Mouse (Mus musculus): ENCODE results near the gene Lefty2.
"Not testable (repeated sequence)": the region's sequence is repeated elsewhere in the genome, so short reads cannot be mapped to it uniquely, and the experiment has no call there.

DNA sequence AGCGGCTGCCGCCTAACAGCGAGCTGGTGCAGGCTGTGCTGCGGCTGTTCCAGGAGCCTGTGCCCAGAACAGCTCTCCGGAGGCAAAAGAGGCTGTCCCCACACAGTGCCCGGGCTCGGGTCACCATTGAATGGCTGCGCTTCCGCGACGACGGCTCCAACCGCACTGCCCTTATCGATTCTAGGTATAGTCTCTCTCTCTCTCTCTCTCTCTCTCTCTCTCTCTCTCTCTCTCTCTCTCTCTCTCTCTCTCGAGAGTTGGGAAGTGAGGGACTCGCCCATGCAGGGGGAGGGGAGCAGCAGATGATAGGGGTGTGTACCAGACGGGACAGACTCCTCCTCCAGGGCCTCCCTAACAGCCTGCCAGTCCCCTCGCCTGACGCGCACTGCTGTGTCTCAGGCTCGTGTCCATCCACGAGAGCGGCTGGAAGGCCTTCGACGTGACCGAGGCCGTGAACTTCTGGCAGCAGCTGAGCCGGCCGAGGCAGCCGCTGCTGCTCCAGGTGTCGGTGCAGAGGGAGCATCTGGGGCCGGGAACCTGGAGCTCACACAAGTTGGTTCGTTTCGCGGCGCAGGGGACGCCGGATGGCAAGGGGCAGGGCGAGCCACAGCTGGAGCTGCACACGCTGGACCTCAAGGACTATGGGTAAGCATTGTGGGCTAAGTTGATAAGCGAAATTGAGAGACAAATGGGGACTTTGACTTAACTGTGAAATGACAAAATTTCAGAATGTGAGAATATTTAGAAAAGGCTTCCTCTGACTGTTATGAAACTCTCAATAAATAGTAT is 43.9 kb downstream of the Lefty2 start:
- TF ChIP-seq POLR2A (IDR thresholded peaks at IDR 0.05; ENCODE audit: borderline replicate concordance, extremely low read depth, low read depth, low read length); CTCF (IDR thresholded peaks at IDR 0.05; ENCODE audit: insufficient read depth, low read length): not testable (repeated sequence)

Data from lung, adult 2 months (tissue).